Mouse (Mus musculus) cerebellum, adult 8-10 months (tissue): ENCODE measurements around the gene Pgm5.
"Not testable (repeated sequence)": the region's sequence is repeated elsewhere in the genome, so short reads cannot be mapped to it uniquely, and the experiment has no call there.

ENCODE experiments used
- DNase-seq: peaks from one replicate; pipeline ENCODE4 v3.0.0; 2022

Gene Pgm5

DNA sequence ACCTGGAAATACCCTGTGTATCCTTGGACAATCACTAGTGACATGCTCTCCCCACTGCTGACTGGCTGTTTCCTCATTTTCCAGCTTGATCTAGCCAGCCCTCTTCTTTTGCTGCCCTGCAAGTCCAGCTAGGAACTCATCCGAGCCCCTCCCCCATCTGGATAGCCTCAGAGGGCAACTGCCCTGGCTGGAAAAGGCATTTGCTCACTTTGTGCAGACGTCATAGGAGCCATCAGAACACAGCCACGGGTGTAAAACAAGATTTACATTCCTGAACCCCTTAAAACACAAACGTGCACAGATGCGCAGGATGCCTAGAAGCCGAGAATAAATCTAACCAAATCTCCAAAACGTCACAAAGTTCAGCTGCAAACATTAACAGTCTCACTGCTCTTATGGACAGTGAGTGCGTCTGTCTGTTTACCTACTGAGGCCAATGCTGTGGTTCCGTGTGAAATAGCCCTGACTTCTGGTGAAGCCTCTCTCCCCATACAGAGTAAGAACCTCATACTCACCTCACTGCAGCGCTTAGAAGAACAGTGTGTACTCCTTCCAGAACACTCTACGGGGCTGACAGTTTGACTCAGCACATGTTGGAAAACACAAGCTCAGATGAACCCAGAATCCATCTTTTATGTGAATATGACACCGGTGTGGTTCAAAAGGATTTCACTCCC, 99.0 kb downstream of the Pgm5 start:
- DNase-seq: no peak

DNA sequence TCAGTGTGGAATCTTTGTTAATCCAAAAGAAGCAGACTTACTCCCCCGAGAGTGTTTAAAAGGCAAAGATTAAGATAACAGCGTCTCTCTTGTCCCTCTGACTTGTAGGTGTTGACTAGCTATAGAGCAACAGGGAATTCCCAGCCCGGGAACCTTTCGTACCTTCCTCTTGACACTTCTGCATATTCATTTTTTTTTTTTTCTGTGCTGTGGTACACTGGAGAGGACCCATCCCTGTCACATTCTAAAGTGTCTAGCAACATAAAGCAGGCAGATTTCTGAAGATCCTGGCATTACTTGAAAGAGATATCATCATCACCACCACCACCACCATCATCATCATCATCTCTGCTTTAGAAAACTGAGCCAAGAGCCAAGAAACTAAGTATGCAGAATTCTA, 105.0 kb downstream of the Pgm5 start:
- no peak for DNase-seq

DNA sequence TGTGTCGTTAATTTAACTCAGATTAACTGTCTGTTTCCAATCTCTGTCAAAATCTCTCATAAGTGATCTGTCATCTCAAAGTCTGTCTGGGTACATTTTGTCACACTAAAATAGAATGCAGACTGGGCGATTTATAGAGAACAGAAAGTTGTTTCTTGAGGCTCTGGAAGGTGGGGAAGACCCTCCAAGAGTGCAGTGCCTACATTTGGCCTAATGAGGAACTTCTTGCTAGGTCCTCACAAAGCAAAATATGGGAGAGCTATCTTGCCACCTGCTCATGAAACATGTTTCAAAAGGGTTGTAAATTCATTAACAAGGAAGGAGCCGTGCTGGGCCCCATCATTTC, 107.2 kb downstream of the Pgm5 start:
- DNase-seq: no peak

DNA sequence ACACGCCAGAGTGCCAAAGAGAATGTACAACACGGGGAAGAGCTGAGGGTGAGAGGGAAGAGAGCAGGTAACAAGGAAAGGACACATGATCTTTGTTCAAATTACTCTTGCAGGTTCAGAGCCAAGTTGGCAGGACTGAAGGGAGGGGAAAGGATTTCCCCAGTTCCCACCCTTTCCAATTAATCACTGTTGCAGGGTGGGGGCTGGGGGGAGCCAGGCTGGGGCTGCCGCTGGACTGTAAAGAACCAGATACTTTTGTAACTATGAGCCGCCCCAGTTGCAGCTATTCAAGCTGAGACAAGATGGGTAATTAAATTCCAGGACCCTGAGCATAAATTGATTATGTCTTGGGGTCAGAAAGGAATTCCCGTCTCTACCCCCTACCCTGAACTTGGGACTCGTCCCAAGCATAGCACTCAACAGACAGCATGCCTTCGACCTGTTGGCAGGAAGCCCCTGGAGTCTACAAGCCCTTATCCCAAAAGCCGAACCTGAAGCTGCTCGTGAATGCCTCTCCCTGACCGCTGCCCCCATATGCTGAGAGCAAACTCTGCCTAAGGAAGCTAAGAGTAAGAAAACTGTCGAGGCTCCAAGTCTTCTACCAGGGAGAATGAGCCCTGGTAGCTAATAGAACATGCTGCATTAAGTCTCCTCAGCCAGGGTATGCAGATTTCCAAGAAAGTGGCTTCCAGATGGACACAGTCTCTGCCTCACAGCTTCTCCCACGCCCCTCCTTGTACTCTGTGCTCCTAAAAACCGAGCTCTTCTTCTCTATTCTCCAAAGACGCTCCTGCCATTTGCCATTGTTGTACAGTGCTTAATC, 107.8 kb downstream of the Pgm5 start:
- DNase-seq: no peak

DNA sequence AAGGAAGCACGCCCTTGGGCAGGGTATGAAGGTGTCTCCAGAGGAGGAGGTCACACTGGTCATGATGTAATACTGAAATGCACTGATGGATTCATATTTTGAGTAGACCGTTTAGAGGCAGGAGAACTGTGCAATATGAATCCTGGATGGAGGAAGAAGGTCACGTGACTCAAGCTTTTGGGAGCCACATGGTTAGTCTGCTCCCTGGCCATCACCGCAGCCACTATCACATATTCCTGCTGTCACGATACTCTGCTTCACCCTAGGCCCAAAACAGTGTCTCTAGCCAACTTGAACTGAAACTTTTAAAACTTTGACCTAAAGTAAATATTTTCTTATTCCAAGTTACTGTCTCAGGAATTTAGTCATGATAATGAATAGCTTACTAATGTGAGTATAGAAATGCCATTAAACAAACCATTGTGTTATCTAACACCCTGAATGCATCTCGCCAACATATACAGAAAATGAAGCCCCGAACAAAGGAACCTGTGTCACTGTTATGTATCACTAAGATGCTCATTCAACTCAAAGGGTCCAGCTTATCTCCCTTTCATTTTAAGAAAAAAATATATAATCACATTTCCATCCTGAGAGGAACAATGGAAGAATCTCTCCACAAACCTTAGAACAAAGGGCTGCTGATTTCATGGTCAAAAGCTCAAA, 108.6 kb downstream of the Pgm5 start:
- DNase-seq: no peak

DNA sequence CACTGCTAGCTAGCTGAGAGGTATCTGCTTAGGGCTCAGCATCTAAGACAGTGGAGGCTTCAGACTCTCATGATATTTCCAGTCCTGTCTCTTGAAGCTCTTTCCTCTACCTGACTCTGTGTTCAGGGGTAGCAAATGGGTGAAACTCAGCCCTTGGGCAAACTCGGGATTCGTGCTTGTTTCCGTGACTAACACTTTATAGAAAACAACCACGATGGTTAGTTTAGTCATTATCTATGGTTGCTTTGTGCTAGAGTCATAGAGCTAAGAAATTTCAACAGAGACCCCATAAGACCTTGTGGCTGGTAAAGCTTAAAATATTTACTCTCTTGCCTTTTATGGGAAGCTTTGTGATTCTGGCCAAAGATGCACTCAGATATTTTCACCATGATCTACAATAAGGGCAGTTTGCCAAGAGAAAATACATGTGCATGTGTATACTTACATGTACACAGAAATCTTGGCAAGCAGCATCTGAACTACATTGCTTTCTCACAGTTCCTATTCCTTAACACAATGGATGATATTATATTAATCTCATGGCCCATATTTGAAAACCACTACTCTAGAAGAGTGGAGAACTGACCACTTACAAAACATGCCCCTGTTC, 115.3 kb downstream of the Pgm5 start:
- DNase-seq: no peak

DNA sequence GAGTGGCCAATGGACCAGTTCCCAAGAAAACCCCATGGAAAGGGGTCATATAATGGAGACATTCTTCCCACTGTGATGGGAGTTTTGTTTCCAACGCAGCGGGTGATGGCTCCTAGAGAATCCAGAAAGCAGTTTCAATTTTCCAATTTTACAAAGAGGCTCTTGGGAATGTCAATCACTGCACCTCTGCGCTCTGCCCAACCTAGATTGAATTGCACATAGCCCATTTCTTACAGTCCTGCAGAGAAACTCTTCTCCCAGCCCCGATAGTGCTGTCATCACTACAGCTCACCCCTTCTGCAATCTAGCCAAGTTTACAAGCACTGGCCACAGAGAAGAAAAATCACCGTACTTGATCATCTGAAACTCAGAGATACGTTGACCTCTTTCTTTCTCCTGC, 119.0 kb downstream of the Pgm5 start:
- DNase-seq: no peak

DNA sequence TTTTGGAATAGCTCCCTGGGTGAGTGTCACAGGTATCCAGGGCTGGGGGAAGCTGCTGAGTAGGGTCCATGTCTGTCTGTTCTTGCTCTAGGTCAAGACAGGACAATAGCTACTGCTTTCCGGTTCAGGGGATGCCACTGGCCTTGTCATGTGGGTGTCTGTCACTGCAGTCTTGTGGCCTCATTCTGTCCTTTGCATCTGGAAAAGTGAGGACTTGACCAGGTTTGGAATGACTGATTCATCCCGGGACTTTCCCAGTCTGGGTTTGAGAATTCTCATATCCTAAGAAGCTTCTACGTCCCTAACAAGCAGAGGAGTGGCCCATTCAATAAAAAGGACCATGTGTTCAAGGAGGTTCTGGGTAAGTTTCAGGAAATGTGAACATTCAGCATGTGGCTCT, 122.9 kb downstream of the Pgm5 start:
- DNase-seq: no peak

DNA sequence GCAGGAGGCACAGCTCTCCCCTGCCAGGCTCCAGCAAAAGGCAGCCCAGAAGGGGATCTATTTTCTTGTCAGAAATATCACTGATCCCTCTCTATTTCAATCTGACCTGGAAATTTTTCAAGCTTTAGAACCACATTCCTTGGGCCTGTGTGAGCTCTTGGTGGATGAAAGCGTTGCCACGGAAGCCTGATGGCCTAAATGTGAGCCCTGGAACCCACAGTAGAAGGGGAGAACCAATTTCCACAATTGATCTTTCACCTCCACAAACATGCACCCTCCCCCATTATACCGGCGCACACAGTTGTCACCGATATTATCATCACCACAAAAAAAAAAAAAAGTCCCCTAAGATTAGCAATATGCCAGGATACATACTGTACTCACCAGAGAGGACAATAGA, 123.6 kb downstream of the Pgm5 start:
- DNase-seq: no peak

DNA sequence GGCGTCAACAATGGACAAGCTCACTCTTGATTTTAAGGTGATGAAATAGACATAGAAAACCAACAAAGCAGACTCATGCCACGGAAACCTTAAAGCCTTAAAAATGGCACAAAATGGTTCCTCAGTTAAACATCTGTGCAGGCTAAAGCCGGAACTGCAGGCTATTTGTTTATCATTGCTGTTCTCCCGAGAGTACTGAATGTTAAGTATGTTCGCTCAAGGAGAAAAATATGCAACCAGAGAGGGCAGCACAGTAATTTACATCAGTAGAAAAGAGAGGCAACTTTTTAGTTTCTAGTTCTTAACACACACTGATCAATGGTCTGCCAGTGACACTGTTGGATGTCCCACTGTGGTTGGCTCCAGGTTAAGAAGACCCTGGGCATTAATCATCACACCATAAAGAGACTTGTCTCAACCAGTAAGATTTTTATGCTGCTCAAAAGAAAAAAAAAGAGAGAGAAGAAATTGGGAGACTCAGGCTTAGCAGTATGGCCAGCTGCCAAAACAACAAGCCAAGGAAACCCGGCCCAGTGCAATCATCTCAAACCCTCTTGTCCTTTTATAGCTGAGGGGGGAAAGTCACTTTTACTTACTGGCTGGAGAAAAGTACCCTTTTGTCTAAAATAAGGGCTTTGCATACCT, 126.0 kb downstream of the Pgm5 start:
- no peak for DNase-seq

DNA sequence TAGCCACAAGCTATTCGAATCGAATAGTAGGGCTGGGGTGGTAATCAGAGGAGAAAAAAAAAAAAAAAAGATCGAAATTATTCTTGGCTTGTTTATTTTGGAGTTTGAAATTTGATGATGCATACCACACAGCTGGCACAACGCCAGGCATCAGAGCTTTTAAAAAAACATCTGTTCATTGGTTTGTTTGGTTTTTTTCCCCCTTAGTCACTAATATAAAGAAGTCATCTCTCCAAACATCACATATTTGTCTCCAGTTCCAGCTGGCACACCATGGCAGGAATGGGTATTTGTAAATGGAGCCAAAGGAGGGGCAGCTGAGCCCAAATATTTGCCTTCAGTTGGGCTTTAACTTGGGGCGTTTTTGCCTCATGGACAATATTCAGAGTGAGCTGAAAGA, 131.0 kb downstream of the Pgm5 start:
- DNase-seq: no peak

DNA sequence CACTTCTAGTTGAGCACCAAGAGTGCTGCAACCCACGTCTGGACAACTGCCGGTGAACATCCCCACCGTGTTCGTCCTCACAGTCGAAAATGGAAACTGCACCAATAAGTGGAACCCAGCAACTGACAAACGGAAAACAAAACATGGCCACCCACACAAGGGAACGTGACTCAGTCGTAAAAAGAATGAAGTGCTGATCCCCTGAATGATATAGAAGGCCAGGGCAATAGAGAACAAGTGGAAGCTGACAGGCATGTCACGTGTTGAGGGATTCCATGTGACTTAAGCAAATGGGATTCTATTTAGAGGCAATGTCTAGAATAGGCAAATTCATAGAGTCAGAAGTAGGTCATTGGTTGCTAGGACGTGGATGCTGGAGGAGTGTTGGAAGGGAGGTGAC, 137.3 kb downstream of the Pgm5 start:
- DNase-seq: no peak

DNA sequence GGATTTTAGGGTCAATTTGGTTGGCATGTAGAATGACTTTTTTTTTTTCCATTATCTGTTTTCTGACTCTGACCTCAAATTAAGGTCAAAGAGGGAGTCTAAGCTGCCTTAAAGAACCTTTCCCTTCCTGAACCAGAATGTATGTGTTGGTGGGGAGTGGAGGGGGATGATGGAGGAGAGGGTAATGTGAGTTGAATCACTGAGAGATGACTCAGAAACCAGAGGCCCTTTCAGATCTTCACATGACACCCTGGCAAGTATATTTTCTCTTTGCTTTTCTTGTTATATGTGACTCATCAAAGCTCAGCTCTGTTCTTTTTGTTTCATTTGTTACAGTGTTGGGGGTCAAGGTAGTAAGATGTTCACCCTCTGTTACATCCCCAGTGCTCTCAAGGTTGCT, 141.2 kb downstream of the Pgm5 start:
- DNase-seq: no peak

DNA sequence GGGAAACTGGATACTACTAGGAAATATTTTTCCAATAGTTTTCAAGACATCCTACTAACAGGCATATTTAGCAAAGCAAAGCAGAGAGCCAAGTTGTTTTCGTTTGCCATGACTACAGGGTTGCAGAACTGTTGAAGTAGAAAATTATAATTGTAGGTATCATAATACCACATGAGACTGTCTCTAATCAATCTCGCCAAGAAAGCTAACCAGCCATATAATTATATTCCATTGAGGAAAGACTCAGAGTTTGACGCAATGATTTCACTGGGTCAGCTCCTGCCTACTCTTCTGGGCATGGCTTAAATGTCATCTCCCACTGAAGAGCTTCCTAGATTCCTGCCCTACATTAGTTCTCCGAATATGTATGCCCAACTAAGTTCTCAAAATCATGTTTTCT, 142.2 kb downstream of the Pgm5 start:
- no peak for DNase-seq

DNA sequence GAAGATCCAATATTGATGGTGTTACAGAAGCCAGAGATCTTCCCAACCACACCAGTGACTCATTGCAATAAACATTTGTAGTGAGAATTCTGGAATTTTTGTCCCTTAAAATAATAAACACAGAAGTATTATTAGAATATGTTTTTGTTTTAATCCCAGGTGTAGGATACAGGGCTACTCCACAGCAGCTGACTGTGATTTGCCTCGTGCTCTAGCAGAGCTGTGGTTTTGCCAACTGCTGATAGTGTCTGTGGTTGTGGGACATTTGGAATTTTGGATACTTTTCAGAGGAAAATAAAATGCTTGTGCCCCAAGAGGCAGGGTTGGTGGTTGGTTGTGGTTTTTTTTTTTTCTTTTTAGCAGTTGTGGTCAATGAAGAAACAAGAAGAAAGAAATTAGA, 143.6 kb downstream of the Pgm5 start:
- no peak for DNase-seq

DNA sequence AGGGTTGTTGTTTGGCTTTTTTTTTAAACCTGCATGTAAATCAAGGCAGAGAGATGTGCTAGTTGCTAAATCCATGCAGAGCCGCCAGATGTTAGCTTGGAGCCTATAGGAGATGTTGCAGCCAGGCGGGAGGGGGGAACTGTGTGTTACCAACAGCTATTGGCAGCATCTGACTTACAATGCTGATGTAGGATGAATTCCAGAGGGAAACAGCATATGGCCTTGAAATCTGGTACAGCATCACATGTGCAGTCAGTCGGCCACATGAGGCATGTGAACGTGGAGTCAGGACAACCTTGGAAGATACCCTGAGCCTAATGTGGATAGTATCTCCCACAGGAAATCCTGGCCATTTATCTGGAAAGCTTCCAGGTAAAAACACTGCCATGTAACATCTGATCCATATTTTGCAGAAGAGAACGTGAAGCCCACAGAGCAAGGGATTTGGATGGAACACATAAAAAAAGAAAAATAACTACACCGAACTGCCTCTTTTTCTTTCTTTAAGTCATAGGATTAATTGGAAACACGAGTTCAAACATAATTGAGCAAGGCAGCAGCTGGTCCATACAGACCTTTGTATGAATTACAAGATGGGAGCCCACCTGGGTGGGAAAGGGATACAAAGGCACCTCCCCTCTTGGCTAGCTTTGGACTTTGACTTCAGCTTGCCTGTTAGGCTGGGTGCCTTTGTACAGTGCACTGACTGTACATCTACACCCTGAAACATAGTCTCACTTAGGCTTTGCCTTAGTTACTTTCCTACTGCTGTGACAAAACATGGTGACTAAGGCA, 145.2 kb downstream of the Pgm5 start:
- no peak for DNase-seq

DNA sequence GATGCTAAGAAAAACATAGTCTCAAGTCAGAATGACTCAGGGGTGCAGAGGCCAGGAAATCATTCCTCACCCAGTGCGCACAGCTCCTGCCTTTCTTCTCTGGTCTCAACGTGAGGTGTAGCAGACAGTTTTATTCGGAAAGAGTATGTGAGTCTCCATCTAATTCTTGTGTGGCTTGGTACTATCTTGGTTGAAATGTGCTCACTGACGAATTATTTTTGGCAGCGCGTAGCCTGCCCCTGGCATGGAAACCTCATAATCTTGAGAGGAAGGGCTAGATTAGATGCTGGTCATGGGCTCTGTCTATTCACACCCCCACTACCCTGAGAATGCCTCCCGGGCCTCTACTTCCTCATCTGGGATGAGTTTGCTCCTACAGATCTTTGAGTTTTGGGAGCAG, 153.6 kb downstream of the Pgm5 start:
- no peak for DNase-seq

DNA sequence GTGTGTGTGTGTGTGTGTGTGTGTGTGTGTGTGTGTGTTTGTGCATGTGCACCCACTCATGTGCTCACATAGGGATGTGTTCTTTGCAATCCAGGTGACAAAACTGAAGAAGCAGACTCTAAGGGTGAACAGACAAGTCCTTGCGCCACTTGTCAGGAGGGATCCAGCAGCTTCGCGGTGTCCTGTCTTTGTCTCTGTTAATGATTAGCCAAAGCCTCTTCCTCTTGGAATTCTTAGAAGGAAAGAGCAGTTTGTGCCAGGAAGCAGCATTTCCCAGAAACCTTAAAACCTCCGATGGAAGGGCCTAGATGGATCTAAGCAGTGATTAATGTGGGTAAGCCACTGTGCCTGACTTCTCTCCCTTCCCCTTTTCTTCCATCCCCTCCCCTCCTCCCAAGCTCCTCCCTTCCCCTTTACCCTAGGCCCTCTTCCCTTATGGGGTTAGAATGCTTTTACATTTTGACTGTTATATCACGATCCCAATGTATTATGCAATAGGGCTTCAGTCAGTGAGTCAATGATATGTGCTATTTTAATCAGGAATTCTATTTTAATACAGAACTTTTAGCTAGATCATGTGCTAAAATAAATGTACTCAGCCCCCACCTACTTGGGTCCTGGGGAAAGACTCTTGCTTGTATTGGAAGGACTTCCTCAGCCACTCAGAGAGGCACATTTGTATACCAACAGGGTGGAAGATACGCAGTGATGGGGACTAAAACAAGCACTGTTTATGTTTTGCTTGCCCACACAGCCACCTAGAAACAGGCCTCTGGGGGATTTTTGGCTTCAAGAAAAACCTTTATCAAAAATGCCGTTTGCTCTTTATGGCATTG, 154.4 kb downstream of the Pgm5 start:
- no peak for DNase-seq

DNA sequence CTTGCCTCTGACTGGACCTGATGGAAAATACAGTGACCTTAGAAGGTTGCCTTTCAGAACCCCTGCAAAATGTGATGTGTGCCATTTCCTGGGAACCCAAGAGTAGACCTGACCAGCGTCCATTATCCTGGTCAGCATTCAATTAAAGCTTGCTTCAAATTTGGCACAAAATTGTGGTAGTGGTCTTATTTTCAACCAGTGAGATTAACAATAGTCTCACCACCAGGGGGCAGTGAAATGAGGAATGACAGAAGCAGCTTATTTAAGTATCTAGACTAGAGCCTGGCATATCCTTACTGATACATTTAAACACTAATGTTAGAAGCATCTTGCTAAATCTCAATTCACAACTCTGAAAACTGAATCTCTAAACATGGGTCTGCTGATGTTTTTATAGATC, 156.3 kb downstream of the Pgm5 start:
- DNase-seq: no peak

DNA sequence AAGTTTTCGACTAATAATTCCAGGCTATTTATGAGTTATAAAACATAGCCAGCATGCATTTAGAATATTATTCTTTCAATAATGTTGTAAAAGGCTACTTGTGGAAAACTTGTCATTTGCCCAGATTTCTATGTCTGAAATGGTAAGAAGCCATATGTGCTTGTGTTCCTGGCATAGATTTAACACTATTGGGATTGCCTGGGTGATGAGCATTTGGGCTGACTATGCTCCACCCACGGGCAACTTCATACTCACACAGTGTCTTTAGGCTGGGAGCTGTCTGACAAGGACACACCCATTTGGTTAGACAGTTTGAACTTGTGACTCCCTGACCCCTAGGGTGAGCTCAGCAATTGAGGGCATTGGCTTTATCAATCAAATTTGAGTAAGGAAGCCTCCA, 157.3 kb downstream of the Pgm5 start:
- DNase-seq: no peak

DNA sequence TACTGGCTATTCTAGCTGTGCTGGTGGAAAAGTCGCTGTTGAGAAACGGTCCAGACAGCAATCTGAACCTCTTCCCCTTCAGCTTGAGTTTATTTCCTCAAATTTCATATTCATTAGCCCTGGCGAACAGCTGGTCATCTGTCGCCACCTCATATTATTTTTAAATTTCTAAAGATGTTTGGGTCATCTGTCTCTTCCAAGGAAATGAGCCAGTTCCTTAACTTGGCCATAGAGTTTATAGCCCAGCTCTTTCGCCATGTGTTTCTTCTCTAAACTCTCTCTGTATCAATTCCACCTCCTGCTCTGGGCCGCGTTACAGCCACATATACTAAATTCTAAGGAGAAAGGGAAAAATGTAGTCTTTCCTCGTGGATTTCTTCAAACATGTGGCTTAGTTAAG, 158.0 kb downstream of the Pgm5 start:
- DNase-seq: no peak

DNA sequence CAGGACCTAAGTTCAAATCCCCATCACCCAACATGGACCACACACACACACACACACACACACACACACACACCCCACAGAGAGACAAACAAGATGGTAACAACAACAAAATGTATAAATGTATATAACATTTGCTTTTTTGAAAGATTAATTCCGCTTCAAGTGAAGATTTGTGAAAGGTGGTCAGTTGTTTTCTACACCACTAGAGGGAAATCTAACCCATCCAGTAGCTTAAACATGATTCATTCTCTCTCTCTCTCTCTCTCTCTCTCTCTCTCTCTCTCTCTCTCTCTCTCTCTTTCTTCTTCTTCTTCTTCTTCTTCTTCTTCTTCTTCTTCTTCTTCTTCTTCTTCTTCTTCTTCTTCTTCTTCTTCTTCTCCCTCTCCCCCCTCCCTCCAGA, 158.5 kb downstream of the Pgm5 start:
- DNase-seq: not testable (repeated sequence)
